Mouse (Mus musculus) megakaryocyte-erythroid progenitor cell, adult 5-6 weeks (primary cell): ENCODE measurements around the gene A930002H24Rik. TPM values are rescaled to one million over a fixed set of nuclear protein-coding genes. Genes with fewer than 3 reads are reported as not detected.
"Not testable (repeated sequence)": the region's sequence is repeated elsewhere in the genome, so short reads cannot be mapped to it uniquely, and the experiment has no call there.

Experiments
- ATAC-seq: replicated peaks from 2 replicates; pipeline ENCODE4 v1.8.0; 2016; ENCODE audit warnings: mild to moderate bottlenecking, inconsistent platforms; ENCODE audit not compliant: severe bottlenecking, poor library complexity, low FRiP score, low TSS enrichment
- total RNA-seq, 2 experiments: library from RNA; stranded (forward) in 1 of 2; stranded (reverse) in 1 of 2; fragments of 200-1000, 215-1000 nt in 1 of 2; fragments of >200 nt in 1 of 2; fragmentation: Nextera tagmentation in 1 of 2; gene quantifications; 2 replicates each; pipeline ENCODE4 v1.2.3; 2014 to 2017

The A930002H24Rik gene
- total RNA-seq (2014; fragmentation: Nextera tagmentation) (not detected in 2 replicates), total RNA-seq (2017) (not detected in 2 replicates)

GRCm38 (mm10) chr17:63863647-63864149, at the start of gene A930002H24Rik:
A930002H24Rik (minus strand) TSS chr17:63863791.
- ATAC-seq: peak; percentile 100

GRCm38 (mm10) chr17:63909297-63909696, 45.7 kb upstream of the A930002H24Rik start:
- no peak for ATAC-seq

GRCm38 (mm10) chr17:63897050-63897449, 33.5 kb upstream of the A930002H24Rik start:
- no peak for ATAC-seq

DNA sequence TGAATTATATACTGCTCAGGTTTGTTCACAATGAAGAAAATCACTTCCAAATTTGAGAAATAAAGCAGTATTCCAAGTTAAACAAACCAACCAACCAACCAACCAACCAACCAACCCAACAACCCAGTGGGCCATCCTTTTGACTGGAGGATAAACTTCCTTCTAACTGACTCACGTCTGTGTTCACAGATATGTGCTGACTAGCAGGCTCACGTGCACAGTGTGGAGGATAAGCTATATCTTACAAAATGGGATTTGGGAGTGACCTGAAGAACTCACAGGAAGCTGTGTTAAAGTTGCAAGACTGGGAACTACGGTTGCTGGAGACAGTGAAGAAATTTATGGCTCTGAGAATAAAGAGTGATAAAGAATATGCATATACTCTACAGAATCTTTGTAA, 32.2 kb upstream of the A930002H24Rik start:
- no peak for ATAC-seq

DNA sequence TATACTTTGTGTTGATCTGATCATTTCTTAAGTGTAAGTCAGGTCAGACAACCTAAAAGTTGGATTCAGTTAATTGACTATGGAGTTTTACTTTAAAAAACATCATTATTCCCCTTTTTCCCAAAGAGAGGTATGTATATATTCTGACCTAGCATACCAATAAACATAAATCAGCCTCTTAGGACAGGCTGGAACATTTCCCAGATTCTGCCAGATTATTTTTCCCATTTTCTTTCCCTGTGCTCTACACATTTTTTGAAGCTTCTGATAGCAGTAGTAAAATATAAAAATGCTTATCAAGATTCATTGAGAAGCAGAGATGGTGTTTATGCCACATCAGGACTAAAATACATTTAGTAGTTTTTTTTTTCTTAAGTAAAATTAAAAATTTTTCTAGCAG, 27.0 kb upstream of the A930002H24Rik start:
- no peak for ATAC-seq

- ATAC-seq: no peak
These were observed 23.4 kb upstream of the A930002H24Rik start for GRCm38 (mm10) chr17:63886988-63887387.

DNA sequence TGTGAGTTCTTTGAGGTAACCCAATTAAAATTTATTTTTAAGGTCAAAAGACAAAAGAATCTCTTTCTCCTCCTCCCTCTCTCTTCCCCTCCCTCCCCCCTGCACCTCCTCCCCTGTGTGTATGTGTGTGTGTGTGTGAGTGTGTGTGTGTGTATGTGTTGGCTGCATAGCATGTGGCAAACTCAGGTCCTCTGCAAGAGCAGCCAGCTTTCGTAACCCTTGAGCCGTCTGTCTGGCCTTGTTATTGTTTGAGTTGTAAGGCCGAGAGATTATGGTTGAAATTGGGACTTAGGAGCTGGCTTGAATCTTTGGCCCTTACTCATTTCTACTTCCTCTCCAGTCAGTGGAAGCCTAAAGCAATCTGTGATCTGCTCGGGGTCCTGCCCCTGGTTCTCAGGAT, 16.4 kb upstream of the A930002H24Rik start:
- ATAC-seq: no peak

- no peak for ATAC-seq
These were observed 15.3 kb upstream of the A930002H24Rik start for GRCm38 (mm10) chr17:63878889-63879288.

DNA sequence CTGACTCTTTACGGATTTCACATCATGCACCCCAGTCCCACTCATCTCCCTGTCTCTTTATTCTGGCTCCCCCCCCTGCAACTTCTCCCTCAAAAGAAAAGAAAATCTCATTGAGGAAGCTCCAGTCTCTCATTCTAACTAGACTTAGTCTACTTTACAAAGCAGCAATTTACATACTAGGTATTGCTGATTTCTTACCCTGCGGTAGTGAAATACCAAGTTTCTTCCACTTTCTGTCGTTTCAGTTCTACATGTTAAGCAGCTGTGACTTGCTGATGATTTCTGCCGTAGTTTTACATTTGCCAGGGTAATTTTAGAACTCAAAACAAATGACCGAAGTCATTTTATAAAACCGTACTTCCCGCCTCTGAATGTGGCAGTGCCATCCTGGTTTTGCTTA, 8.2 kb upstream of the A930002H24Rik start:
- no peak for ATAC-seq

DNA sequence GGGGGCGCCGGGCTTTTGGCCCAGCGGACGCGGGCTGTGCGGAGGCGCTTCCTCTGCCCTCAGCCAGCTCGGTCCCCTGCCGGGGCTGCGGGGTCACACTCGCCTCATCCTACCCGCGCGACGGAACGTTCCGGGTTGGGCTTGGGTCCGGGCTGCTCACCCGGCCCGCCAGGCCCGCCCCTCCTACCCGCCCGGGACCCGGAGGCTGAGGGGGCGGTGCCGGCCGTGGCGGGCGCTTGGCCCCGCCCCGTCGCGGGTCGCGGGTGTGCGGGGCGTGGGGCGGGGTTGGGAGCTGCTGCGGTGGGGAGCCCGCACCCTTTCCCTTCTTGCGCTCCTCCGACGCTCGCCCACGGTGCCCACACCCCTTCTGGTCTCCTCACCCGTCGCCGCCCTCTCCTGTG, 580 bp upstream of the A930002H24Rik start:
- peak; percentile 34 for ATAC-seq

DNA sequence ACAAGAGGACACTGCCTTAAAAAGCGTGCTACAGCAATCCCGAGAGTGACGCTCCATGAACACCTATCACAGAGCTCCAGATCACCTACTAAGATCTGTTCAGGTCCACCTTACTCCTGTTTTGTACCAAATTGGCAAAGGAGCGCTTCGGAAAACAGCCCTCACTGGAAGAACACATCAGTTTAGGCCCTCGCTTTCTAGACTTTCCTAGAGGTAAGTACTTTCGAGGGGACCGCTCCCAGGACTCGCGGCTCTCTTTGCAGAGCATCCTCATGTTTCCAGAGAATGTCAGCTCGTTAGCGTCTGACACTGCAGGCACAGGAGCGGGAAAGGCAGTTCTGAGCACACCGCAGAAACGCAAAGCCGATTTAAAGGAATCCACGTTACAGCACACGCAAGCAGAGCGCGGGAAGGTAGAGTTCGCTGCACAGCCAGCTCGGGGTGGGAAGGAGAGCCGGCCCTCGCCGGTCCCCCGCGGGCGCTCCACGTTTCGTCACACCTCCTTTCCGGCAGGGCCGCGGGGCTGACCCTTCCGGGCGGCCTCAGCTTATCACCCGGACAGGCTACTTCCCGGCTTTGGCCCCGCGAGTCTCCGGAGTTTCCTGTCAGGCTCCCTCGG, 470 bp downstream of the A930002H24Rik start, which contains the start of gene Fer:
TSS of gene Fer (plus strand) at position 51 of the 619 bp plus-strand sequence.
- ATAC-seq: 0 out of 2 replicates have a peak, but pooled peaks have one; percentile 1

GRCm38 (mm10) chr17:63862399-63862798, 1.2 kb downstream of the A930002H24Rik start:
- no peak for ATAC-seq

DNA sequence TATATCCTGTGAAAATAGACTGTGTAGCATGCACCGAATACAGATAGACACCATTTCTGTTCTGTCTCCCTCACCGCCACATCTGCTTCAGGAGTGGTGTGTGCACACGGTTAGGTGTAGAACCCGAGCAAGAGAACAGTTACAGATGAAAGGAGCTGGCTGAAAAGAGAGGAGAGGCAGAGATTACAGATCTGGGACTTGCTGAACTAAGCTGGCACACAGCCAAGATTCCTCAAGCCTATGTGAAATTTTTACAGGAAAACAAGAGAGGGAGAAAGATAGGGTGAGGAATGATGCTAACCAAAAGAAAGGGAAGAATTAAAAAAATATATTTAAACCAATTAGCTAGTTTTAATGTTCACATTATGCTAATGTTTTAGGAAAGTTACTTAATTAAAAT, 2.6 kb downstream of the A930002H24Rik start:
- ATAC-seq: no peak

DNA sequence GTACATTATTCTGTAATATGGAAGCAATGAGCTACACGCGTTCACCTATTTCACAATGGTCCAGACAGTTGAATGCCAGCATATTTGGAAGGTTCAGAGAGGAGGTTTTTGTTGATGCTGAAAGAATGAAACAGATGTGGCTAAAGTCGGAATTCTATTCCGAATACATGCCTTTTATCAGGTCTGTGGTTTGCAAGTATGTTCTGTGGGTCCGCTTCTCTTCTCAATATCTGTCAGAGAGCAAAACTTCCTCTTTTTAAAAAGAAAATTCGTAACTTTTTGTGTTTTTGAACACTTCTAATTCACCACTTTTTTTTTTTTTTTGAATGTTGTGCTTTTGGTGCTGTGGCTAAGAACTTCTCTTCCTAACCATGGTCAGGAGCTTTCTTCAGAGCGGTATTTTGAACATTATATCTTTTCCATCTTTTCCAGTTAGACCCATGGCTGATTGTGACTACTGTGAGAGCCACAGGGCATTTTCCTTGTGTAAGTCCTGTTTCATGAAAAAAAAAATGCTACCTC, 6.5 kb downstream of the A930002H24Rik start:
- peak; percentile 22; the same call in 1 of the 2 replicates for ATAC-seq

- ATAC-seq: no peak
These were observed 13.6 kb downstream of the A930002H24Rik start for GRCm38 (mm10) chr17:63850016-63850415.

- peak; percentile 98 for ATAC-seq
These were observed 14.0 kb downstream of the A930002H24Rik start for GRCm38 (mm10) chr17:63849566-63849965.

DNA sequence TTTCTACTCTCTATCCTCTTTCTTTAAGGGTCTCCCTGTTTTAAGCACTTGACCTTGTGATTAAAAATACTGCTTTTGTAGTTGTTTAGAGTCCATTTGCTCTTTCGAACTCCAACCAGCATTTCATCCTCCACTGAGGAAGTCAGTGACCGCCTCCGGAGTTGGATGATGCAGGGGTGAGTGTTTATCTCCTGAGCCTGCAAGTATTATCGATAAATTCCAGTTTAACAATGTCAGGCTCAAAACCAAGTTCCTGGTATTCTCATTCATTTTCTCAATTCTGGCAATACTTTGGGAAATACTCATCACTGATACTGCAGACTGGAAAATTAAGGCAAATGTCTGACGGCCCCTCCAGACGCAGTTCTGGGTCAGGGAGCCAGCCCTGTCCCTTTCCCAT, 14.4 kb downstream of the A930002H24Rik start:
- peak; percentile 53 for ATAC-seq

DNA sequence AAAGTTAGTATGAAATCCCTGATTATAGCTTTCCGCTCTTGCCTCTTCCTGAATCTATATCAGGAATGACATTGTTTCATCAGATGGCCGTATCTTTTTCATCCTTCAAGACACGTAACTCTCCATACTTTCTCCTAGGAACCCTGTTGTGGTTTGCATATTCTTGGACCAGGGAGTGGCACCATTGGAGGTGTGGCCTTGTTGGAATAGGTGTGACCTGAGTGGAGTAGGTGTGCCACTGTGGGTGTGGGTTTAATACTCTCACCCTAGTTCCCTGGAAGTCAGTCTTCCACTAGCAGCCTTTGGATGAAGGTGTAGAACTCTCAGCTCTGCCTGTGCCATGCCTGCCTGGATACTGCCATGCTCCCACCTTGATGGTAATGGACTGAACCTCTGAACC, 17.8 kb downstream of the A930002H24Rik start:
- ATAC-seq: not testable (repeated sequence)

- ATAC-seq: no peak
These were observed 18.7 kb downstream of the A930002H24Rik start for GRCm38 (mm10) chr17:63844936-63845335.

DNA sequence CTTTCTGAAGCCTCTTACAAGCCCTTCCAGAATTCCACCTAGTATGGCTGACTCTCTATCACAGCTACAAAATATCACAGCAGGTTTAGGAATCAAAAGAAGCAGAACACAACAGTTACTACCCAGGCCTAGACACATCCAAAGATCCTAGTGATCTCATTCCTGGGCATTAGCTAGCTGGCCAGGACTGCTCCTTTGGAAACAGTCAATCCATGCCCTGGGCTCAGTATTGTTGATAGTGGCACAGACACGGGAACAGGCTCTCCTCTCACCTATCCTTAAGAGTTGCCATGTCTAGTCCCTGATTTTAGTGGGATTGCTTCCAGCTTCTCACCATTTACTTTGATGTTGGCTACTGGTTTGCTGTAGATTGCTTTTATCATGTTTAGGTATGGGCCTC, 21.4 kb downstream of the A930002H24Rik start:
- no peak for ATAC-seq

- ATAC-seq: no peak
These were observed 23.8 kb downstream of the A930002H24Rik start for GRCm38 (mm10) chr17:63839636-63840269.
